Mouse (Mus musculus): ENCODE data around the gene Trmt2a. TPM values are rescaled to one million over a fixed set of nuclear protein-coding genes. Genes with fewer than 3 reads are reported as not detected.
A peak's percentile ranks its signal among the peaks of the same experiment; 100 is the strongest.
"Not testable (repeated sequence)": the region's sequence is repeated elsewhere in the genome, so short reads cannot be mapped to it uniquely, and the experiment has no call there.

Gene Trmt2a
- polyA plus RNA-seq, 3 experiments from 2014 or later, result 31.1 to 45.8 (median 38.5) TPM

- ATAC-seq, result peak; percentile 96
These were observed 40.6 kb downstream of the Trmt2a start, which contains the start of gene Dgcr8 for GRCm38 (mm10) chr16:18289067-18289588. Dgcr8 (minus strand) TSS chr16:18289246.

DNA sequence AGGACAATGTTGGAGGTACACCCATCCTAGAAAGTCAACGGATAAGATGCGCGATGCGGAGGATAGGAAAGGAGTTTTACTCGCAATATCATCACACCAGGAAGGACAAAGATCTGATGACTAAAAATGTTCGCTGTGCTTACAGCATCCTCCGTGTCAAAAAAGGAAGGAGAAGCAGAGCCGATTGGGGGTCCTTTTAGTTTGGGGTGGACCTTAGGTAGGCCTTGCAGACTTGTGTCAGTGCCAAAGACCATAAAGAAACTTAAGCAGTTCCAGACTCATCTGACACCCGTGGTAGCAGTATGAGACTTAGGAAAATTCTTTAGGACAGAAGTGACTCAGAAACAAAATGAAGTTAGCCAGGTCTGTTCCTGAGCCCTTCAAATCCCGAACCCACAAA is 41.1 kb downstream of the Trmt2a start:
- not testable (repeated sequence) for ATAC-seq

Other genes starting within 250 kb of the Trmt2a start
- 10 to 100 TPM; 11.5 to 19.1 (median 15.0) TPM for gene Dgcr6, start 195.8 kb upstream of the Trmt2a start, polyA plus RNA-seq (2017; shearing (Covaris generic))
- gene Prodh, start 158.5 kb upstream of the Trmt2a start, polyA plus RNA-seq (2017; shearing (Covaris generic)), result 1 to 10 TPM; 1.1 to 5.3 (median 4.2) TPM
- gene Rtn4r, start 121.0 kb upstream of the Trmt2a start, polyA plus RNA-seq (2017; shearing (Covaris generic)), result not detected
- gene Ccdc188, start 30.8 kb upstream of the Trmt2a start, polyA plus RNA-seq (2017; shearing (Covaris generic)), result not detected
- 1 to 10 TPM in 2 of 3 experiments, under 1 TPM in 1; 0.67 to 1.7 (median 1.5) TPM for gene Zdhhc8, start 13.5 kb upstream of the Trmt2a start, polyA plus RNA-seq (2017; shearing (Covaris generic))
- 100 to 1,000 TPM; 141 to 268 (median 158) TPM for gene Ranbp1, start 53 bp downstream of the Trmt2a start, polyA plus RNA-seq (2017; shearing (Covaris generic))
- not detected for gene Gm49776, start 9.6 kb downstream of the Trmt2a start, polyA plus RNA-seq (2017; shearing (Covaris generic))
- 10 to 100 TPM; 16.6 to 29.7 (median 19.9) TPM for gene Dgcr8, start 40.6 kb downstream of the Trmt2a start, polyA plus RNA-seq (2017; shearing (Covaris generic))
- 10 to 100 TPM; 48.6 to 81.2 (median 70.2) TPM for gene Tango2, start 99.4 kb downstream of the Trmt2a start, polyA plus RNA-seq (2017; shearing (Covaris generic))
- gene Arvcf, start 99.5 kb downstream of the Trmt2a start, polyA plus RNA-seq (2017; shearing (Covaris generic)), result 1 to 10 TPM in 1 of 3 experiments, under 1 TPM in 2; 0.52 to 1.0 (median 0.66) TPM
- gene Txnrd2, start 177.7 kb downstream of the Trmt2a start, polyA plus RNA-seq (2017; shearing (Covaris generic)), result 10 to 100 TPM; 15.9 to 21.2 (median 20.4) TPM
- 10 to 100 TPM; 51.4 to 56.7 (median 52.3) TPM for gene Comt, start 178.2 kb downstream of the Trmt2a start, polyA plus RNA-seq (2017; shearing (Covaris generic))